Mouse (Mus musculus): ENCODE results near the gene Lpcat2b.

- no peak for TF ChIP-seq CTCF (IDR thresholded peaks at IDR 0.05; ENCODE audit: low read depth, low read length)
- TF ChIP-seq GATA1 (IDR thresholded peaks at IDR 0.05; ENCODE audit: borderline replicate concordance, low read length) = no peak
Measured at GRCm38 (mm10) chr5:107387788-107388187, 43.6 kb upstream of the Lpcat2b start.

Data from G1E (cell line).